Mouse (Mus musculus) lung, postnatal 10 days (tissue): ENCODE results near the gene Prm2.

ENCODE experiments used
- DNase-seq: peaks from one replicate; pipeline ENCODE4 v3.0.0; 2021

Prm2 gene

DNA sequence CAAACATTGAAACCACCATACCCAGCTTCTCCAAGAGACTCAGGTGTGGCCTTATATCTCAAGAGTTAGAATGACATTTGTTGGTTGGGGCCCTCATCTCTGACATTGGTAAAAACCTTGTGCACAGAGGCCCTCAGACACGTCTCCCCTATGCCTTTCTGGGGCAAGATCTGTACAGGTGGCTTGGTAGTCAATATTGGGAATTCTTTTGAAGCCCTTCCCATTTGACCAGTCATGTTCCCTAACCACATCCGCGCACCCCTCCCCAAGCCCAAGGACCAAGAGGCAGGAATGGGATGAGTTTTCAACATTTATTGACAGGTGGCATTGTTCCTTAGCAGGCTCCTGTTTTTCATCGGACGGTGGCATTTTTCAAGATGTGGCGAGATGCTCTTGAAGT is at the start of gene Prm2:
Gene Prm2, minus strand, starts transcription at position 101 of the 400 bp plus-strand sequence.
- no peak for DNase-seq

DNA sequence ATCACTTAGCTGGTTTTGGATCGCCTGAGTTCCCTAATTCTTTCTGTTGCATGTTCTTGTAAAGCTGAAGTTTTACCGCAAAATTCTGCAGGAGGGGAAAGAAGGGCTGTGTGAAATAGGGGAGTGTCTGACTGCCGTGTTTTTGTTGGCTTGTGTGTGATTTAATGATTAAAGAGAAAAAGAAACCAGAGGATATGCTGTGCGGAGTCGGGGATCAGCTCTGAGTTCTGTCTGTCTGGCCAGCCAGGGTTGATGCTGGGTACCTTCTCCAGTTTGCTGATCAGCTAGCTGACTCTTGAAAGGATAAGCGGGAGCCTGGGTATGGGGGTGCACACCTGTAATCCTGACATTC is 48.4 kb upstream of the Prm2 start:
- DNase-seq, result no peak

DNA sequence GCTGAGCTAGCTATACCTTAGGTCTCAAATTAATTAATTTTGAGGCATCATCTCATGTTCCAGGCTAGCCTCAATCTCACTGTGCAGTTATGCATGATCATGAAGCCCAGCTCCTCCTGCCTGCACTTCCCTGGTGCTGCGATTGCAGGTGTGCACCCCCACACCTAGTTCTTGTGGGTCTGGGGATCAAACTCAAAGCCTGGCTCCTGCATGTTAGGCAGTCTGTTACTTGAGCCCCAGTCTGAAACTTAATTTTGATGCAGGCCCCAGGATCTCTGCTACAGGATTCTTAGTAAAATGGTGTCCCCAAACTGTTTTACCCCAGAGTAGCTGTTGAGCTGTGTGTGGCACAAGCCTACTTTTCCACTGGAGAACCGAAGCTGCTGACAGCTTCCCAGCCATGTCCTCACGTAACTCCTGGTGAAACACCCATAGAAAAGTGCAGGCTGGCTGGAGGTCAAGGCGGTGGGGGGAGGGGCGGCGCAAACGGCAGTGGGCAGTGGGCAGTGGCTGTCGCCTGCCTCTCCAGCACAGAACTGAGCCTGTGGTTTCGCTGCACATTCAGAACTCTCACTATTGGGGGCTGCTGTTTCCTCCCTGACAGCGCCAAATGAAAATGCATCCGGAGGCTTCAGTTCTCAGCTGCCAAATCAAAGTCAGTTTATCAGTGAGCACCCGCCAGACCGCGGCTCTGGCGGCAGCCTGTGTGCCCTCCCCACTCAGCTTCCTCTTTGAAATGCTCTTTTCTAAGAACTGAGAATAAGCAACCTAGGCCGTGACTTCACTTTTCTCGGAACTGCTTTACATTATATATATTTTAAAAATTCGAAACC is 47.8 kb upstream of the Prm2 start:
- DNase-seq, result peak; percentile 69

DNA sequence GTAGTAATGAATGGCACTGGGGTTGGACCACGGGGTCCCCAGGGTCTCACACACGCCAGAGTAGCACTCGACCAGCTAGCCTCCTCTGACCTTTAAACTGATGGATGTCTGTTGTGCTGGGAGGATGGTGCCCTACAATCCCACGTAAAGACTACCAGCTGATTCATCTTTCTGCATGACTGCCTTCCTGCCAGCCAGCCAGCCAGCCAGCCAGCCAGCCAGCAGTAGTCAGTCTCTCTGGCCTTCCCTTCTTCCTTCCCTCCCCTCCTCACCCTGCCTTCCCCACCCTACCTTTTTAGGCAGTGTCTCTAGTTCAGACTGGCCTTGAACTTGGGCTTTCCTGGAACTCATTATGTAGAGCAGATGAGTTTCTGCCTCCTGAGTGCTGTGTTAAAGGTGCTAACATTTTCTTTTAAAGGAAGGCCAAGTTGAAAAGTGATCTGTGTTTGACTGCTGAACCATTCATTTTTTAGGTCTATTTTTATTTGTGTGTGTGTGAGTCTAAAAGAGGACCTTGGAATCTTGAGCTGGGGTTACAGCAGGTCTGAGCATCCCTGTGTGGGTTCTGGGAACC is 46.4 kb upstream of the Prm2 start:
- DNase-seq, result no peak

DNA sequence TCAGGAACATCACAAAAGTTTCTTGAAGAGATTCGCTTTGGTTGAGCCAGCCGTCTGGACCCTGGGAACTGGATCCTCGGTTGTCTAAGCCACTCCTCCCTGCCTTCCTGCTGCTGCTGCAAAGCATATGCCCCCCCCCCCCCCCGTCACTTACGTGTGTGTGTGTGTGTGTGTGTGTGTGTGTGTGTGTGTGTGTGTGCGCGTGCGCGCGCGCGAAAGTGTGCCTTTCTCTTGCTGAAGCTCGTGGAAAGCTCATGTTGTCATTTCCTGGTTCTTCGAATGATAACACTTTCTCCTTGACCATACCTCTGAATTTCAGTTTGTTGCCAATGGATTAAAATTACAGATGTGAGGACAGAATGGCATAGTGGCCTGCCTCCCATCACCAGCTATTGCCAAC is 44.1 kb upstream of the Prm2 start:
- DNase-seq, result no peak

DNA sequence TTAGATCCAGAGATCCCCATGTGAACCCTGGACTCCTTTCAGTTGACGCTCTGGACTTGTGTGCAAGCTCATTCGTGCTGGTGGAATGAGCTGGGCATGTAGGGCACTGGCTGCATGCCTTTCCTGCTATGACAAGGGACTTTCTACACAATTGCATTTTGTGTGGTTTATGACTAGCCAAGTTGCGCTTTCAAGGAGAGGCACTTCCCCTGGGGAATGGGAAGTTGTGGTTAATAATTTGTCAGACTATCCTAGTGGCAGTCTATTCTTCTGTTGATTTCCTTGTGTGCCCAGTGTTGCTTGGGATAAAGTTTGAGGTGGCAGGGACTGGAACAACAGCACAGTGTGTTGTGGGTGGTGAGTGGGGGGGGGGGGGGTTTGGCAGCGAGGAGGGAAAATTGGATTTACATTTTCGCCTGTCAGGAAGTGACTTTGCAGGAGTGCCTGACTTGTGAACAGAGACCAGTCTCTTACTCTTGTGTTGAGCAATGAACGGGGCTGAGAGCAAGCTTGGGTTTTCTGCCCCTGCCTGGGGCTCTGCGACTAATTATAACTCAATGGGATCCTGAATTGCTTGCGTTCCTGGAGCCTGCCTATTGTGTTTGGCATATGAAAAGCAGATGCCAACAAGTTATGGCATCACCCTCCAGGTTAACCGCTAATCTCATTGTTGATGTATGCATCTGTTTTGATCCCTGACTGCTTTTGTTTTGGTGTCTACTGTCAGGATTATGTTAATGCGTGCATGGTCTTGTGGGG is 42.7 kb upstream of the Prm2 start:
- DNase-seq, result peak; percentile 40

DNA sequence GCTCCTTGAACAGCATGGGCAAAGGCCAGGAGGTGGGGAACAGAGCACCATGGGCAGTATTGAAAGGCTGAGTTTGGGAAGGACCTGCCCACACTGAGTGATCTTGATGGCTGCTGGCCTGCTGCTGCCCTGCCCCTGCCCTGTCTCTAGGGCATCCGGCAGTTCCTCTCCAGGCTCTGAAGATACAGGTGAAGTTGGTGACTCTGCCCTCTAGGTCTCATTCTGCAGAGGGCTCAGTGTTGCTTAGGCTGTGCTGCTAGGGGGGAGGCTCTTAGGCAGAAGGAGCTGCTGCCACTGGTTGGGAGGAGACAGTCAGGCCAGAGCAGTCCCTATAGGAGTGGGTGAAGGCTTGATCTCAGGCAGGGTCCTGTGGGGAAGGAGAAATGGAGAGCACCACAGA is 42.0 kb upstream of the Prm2 start:
- no peak for DNase-seq

DNA sequence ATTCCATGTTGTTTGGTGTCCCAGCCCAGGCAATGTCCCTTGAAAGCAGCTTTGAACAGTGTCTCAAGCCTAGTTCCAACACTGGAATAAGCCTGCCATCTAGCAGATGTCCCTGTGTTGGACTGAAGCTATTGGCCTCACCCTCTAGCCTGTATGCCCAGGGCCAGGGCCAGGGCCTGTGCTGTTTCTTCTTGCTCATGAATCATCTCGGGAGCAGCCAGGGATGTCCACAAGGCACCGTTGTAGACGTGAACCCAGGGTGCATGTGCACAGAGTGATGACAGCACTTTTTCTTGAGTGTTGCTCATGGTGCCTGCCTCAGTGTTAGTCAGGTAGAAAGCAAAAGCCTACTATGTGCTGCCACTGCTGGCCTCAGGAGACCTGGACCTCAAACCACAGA is 41.3 kb upstream of the Prm2 start:
- DNase-seq, result no peak

DNA sequence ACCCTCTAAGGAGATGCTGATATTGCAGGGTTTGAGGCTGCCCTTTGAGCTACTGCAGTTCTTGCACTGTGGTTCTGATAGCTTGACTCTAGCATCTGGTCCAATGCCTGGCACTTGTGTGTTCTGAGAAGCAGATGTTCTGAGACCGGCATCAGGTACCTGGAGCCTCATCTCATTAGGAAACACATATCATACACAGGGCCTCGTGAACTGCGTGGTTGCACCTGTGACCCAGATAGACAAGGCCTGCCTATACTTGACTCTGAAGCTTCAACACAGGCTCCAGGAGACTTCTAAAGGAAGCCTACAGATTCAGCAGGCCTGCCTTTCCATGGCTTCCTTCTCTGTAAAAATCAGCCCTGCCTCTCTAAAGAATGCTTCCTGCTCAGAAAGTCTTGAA is 40.5 kb upstream of the Prm2 start:
- no peak for DNase-seq

DNA sequence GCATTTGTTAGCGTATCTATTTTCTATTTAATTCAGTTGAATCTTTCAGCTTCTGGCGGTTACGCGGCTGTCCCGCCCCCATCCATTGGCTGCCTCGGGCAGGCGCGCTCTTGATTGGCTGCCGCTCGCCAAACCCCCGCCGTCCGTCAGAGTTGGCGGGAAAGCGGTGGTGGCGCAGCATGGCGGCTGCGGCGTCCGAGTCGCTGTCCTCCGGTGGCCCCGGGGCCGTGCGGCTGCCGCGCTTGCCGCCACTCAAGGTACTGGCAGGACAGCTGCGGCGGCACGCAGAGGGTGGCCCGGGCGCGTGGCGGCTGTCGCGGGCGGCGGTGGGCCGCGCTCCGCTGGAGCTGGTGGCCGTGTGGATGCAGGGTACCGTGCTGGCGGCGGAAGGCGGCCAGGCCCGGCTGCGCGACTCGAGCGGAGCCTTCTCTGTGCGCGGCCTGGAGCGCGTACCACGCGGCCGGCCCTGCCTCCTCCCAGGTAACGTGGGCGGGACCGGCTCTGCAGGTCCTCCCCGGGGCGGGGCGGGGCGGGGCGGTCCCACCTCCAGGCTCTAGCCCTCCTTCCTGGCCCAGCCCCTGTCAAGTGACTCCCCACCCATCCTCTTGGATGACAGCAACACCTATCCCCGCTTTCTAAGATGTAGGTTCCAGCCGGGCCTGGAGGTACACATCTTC is 39.1 kb upstream of the Prm2 start, which contains the start of gene Rmi2:
Gene Rmi2, plus strand, starts transcription at position 149 of the 677 bp plus-strand sequence.
- DNase-seq, result peak; percentile 90

DNA sequence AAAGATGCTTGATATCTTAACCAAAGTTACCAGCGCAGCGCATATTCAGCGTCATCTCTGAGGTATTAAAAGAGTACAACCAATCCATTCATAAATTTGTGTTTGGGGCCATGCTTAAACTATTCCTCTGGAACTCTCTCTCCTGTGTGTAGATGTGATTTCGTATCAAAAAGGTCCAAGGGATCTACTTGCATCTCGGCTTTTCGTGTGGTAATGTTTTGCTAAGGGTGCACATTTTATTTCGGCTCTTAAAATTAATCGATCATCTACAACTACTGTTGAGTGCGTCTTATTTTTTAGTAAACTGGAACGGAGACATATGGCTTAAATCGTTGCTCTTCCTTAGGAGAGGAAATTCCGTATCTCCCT is 38.6 kb upstream of the Prm2 start:
- DNase-seq, result no peak

DNA sequence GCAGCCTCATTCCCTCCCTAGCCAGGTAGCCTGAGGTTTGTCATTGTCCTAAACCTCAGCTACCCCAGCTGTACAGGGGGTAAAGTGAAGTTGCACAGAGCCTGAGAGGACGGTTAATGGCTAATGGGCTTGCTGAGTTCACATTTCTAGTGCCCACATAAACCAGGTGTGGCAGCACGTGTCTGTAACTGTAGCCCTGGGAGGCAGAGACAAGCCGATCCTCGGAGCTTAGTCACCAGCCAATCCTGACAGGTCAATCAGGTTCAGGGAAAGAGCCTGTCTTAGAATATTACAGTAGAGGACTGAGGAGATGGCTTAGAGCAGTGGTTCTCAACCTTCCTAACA is 32.5 kb upstream of the Prm2 start:
- no peak for DNase-seq

DNA sequence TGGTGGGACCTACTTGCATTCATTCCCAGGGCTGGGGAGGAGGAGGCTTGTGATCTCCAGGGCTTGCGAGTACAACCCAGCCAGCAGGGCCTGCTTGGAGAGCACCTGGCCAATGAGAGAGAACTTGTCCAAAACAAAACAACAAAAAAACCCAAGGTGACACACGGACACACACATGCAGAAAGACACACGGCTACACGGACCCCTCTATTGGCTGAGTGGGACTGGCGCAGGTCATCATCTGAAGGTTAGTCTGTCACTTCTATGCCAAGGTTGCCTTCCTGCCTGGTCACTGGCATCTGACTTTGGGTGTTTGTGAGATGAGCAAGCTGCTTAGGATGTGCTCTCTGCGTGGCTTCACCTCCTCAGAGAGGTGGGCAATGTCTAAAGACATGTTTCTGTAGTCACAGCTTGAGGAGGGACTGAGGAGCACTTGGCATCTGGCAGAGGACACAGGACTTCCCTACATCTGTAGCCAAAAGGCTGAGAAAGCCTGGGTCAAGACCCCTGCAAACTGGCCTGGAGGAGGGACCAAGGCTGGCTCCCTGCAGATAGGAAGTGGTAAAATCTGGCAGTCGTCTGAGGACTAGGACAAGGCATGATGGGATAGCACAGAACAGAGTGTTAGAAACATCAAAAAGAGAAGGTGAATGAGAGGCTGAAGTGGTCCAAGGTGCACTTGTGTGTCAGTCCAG is 32.0 kb upstream of the Prm2 start:
- DNase-seq, result no peak

DNA sequence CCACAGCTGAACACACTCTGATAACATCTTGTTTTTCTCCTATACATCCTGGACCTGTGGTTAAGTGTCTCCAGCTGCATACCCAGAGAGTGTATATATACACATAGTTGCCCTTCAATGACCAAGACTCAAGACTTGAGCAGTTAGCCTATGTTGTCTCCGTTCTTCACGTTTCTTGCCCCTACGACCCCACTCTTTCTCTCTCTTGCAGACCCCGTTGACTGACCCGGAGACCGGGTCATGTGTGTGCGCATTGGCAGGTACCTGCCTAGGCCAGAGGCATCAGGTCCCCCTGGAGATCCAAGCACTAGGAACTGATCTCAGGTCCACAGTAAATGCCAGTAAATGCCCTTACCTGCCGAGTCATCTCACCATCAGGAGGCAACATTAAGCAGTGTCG is 31.3 kb upstream of the Prm2 start:
- DNase-seq, result no peak

DNA sequence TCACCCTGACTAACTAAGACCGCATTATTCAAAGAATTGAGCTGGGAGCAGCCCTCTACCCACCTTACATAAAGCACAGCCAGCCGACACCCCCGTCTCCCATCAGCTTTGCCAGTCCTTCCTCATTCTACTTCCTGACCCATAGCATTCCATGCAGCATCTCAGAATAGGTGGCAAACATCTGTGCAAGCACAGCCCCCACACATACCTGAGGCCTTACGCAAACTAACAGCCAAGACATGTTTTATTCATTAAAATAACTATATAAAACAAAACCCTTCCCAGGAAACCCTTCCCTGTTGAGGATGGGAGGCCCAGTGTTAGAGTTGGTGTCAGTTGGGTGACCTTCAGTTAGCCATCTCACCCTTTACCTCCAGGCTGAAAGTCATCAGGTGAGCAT is 29.9 kb upstream of the Prm2 start:
- DNase-seq, result no peak

DNA sequence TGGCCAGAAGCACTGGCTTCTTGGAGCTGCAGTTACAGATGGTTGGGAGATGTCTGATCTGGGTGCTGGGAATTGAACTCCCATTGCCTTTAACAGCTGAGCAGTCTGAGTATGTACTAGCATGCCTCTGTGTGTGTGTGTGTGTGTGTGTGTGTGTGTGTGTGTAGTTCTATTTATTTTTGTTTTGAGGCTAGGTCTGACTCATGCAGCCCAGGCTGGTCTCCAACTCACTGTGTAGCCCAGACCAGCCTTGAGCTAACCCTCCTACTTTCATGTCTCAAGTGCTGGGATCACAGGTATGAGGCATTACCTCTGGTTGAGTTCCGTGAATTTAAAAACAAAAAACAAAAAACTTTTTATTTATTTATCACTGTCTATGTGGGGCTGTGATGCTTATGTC is 28.6 kb upstream of the Prm2 start:
- DNase-seq, result no peak

DNA sequence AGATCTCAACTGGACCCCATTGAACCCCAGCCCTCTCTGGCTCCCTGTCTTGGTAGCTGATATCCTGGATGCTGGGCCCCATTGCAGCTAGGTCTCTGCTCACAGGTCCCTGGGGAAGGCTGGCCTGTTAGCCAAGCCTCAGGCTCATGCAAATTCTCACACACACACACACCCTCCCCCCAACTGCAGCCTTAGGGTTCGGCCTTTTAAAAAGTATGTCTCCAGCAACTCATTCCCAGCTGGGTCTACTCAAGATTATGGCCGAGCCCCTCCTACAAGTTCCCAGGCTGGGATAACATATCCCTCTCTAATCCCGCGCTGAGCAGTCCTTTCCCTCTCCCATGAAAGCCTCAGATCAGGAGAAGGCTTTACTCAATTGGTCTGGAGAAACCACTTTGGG is 25.5 kb upstream of the Prm2 start:
- no peak for DNase-seq

DNA sequence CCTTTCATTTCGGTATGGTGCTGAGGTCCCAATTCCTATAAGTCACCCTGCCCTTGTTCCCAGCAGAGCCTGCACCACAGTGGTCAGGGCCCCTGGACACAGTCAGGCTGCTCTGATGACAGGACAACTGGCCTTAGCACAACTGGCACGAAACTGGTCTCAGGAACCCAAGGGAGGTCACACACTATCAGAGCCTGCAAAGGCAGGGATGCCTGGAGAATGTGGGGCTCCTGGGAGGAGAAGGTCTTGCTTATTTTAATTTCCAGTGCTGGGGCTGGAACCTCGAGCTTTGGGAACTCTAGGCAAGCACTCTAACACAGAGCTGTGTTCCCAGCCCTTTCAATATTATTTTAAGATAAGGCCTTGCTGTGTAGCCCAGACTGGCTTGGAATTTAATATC is 24.0 kb upstream of the Prm2 start:
- DNase-seq, result no peak

DNA sequence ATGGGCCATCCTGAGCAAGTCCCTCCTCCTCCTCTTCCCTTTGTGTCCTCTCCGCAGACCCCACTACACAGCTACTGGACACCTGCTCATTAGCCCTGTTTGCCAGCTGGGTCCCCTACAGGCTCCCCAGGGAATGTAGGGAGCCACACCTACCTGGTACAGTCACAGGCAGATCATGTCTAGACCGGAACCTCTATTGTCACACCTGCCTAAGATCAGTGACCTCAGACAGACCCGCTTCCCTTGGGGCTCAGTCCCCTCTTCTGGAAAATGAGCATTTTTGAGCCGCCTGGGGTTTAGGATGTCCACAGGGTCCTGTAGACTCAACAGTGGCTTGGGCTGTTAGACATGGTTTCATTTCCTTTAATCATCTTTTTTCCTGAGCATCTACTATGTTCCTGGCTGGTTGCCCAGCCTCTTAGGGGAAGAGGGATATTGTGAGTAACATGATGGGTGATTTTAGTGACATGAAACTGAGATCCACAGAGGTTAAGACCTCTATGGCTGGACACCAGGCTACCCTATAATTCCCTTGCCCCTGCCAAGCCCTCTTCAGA is 22.7 kb upstream of the Prm2 start:
- no peak for DNase-seq

DNA sequence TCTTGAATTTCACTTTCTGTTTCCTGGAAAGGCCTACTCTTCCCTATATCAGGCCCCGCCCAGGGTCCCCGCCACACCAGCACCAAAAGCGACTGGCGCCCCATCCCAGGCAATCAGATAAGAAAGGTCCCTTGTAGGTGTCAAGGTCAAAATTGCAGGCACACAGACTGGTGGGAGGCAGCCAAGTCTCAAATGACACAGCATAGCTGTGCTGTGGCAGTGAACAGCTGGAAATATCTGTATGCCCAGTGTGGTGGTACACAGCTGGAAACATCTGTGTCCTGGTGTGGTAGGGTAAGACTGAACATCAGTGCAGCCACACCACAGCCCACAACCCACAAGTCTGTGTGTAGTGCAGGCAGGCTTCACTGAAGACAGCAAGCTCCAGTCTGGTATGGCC is 18.9 kb upstream of the Prm2 start:
- DNase-seq, result peak; percentile 65

DNA sequence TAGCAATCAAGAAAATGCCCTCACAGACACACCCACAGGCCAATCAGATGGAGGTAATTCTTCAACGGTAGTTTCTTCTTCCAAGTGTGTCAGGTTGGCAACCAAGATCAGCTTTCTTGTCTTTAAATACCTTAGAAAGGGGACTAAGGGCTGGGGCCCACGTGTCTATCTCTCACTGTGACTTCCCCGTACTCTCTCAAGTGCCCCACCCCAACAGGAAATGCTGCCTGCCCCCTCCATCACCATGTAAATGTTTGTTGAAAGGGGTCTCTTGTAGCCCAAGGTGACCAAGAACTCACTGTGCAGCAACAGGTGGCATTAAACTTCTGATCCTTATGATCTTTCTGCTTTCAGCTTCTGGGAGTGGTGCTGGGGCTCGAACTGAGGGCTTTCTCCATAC is 17.8 kb upstream of the Prm2 start:
- no peak for DNase-seq

DNA sequence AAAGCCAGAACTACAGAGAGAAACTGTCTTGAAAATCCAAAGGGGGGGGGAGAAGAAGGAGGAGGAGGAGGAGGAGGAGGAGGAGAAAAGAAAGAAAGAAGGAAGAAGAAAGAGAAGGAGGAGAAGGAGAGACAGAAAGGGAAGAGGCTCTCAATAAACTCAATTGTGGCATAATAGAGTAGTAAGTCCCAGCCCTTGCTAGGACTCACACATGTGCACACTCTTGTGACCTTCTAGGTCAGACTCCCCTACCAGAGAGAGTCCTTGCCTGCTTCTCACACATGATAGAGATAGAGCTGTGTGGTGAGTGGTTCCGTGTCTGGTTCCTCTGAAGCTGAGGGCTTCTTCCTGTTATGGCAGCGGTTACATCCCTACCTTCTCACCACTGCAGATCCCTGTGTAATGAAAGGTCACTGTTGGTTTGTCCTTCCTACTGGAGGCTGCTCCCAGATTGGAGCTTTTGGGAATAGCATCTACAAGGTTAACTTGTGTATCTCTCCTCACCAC is 17.0 kb upstream of the Prm2 start, which contains the start of gene Gm11172:
Gene Gm11172, plus strand, starts transcription at position 51 of the 507 bp plus-strand sequence.
- no peak for DNase-seq
